Mouse (Mus musculus): ENCODE measurements around the gene Itpkb. TPM values are rescaled to one million over a fixed set of nuclear protein-coding genes. Genes with fewer than 3 reads are reported as not detected.
"Not testable (repeated sequence)": the region's sequence is repeated elsewhere in the genome, so short reads cannot be mapped to it uniquely, and the experiment has no call there.

The Itpkb gene
- polyA plus RNA-seq, 1 experiment from 2014 or later, result 3.4 TPM

GRCm38 (mm10) chr1:180365180-180365810, 35.0 kb downstream of the Itpkb start:
- peak overlapping the region; percentile 62 for H3K4me2 ChIP-seq
- peak overlapping the region; percentile 75 for H3K9ac ChIP-seq
- H3K4me3 ChIP-seq, result peak overlapping the region; percentile 37
- H3K4me1 ChIP-seq (replicated peaks), result peaks cover 55% of the 10 kb centered on the region
- H3K27ac ChIP-seq, result peak overlapping the region; percentile 96
- no peaks in the 10 kb centered on the region for H3K27me3 ChIP-seq
- WGBS, result 3% methylated on average over 29 of the region's 29 CpGs
- H3K36me3 ChIP-seq, result no peaks in the 10 kb centered on the region
- ATAC-seq (ENCODE audit: low FRiP score), result peak; percentile 93
- H3K9me3 ChIP-seq, result no peaks in the 10 kb centered on the region

GRCm38 (mm10) chr1:180365983-180366811, 35.9 kb downstream of the Itpkb start:
- Histone ChIP-seq H3K9ac (no peak overlapping the region), H3K9me3 (no peaks in the 10 kb centered on the region), H3K4me1 (replicated peaks) (peaks cover 55% of the 10 kb centered on the region), H3K27me3 (no peaks in the 10 kb centered on the region), H3K4me3 (no peak overlapping the region; the same call in 1 of the 2 replicates), H3K27ac (peak overlapping the region; percentile 96), H3K36me3 (no peaks in the 10 kb centered on the region), H3K4me2 (peak overlapping the region; percentile 62)
- 71% methylated on average over 18 of the region's 18 CpGs for whole genome bisulfite sequencing
- no peak for ATAC-seq (ENCODE audit: low FRiP score)

GRCm38 (mm10) chr1:180367045-180367619, 36.8 kb downstream of the Itpkb start:
- H3K27ac ChIP-seq, result peak overlapping the region; percentile 96; the same call in 1 of the 2 replicates
- no peak overlapping the region for H3K4me3 ChIP-seq
- H3K4me2 ChIP-seq, result no peak overlapping the region
- H3K9ac ChIP-seq, result no peak overlapping the region
- no peaks in the 10 kb centered on the region for H3K36me3 ChIP-seq
- no peaks in the 10 kb centered on the region for H3K9me3 ChIP-seq
- H3K27me3 ChIP-seq, result no peaks in the 10 kb centered on the region
- H3K4me1 ChIP-seq (replicated peaks), result peaks cover 55% of the 10 kb centered on the region
- WGBS, result 57% methylated on average over 3 of the region's 3 CpGs
- ATAC-seq (ENCODE audit: low FRiP score), result no peak

GRCm38 (mm10) chr1:180367626-180368025, 37.3 kb downstream of the Itpkb start:
- peak overlapping the region; percentile 29; the same call in 1 of the 2 replicates for H3K9ac ChIP-seq
- H3K36me3 ChIP-seq, result no peaks in the 10 kb centered on the region
- ATAC-seq (ENCODE audit: low FRiP score), result no peak
- H3K27ac ChIP-seq, result no peak overlapping the region
- H3K4me2 ChIP-seq, result no peak overlapping the region
- H3K27me3 ChIP-seq, result no peaks in the 10 kb centered on the region
- no peaks in the 10 kb centered on the region for H3K9me3 ChIP-seq
- no peak overlapping the region for H3K4me3 ChIP-seq
- H3K4me1 ChIP-seq (replicated peaks), result peaks cover 55% of the 10 kb centered on the region
- 64% methylated on average over 3 of the region's 3 CpGs for WGBS

DNA sequence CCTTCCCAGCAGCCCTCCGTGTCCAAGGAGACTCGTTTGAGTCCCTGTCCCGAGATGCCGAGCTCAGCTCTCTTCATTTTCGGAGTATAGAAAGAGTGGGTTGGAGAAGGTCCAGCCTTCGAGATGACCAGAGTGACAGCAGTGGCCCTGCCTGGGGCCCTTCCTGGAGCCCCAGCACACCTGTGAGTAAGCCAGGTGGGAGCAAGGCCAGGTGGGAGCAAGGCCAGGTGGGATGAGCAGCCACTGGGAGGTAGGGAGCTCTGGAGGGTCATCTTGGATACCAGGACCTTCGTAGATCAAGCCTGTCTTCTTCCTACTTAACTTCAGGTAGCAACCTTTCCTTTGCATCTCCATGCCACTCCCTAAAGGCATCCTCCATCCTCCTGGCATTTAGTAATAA, 37.8 kb downstream of the Itpkb start:
- Histone ChIP-seq H3K4me2 (no peak overlapping the region), H3K4me3 (no peak overlapping the region), H3K4me1 (replicated peaks) (peaks cover 53% of the 10 kb centered on the region), H3K27me3 (no peaks in the 10 kb centered on the region), H3K9ac (no peak overlapping the region), H3K27ac (no peak overlapping the region), H3K9me3 (no peaks in the 10 kb centered on the region), H3K36me3 (no peaks in the 10 kb centered on the region)
- WGBS, result 88% methylated on average over 7 of the region's 7 CpGs
- no peak for ATAC-seq (ENCODE audit: low FRiP score)

- WGBS, result 81% methylated on average over 9 of the region's 9 CpGs
- no peak overlapping the region for H3K27ac ChIP-seq
- no peak overlapping the region for H3K4me3 ChIP-seq
- no peak for ATAC-seq (ENCODE audit: low FRiP score)
- no peaks in the 10 kb centered on the region for H3K36me3 ChIP-seq
- H3K9ac ChIP-seq, result no peak overlapping the region
- H3K27me3 ChIP-seq, result no peaks in the 10 kb centered on the region
- H3K4me2 ChIP-seq, result no peak overlapping the region
- no peaks in the 10 kb centered on the region for H3K9me3 ChIP-seq
- H3K4me1 ChIP-seq (replicated peaks), result peaks cover 48% of the 10 kb centered on the region
Observed at GRCm38 (mm10) chr1:180368646-180369045, 38.4 kb downstream of the Itpkb start.

- H3K4me2 ChIP-seq, result no peak overlapping the region
- no peak for ATAC-seq (ENCODE audit: low FRiP score)
- H3K27ac ChIP-seq, result no peak overlapping the region
- H3K4me3 ChIP-seq, result no peak overlapping the region
- 74% methylated on average over 10 of the region's 10 CpGs for WGBS
- H3K9me3 ChIP-seq, result no peaks in the 10 kb centered on the region
- peaks cover 29% of the 10 kb centered on the region for H3K4me1 ChIP-seq (replicated peaks)
- no peak overlapping the region for H3K9ac ChIP-seq
- H3K36me3 ChIP-seq, result no peaks in the 10 kb centered on the region
- no peaks in the 10 kb centered on the region for H3K27me3 ChIP-seq
Observed at GRCm38 (mm10) chr1:180370858-180371652, 40.8 kb downstream of the Itpkb start.

- H3K36me3 ChIP-seq; H3K27ac ChIP-seq; H3K9ac ChIP-seq; H3K27me3 ChIP-seq; H3K4me3 ChIP-seq; ATAC-seq (ENCODE audit: low FRiP score); H3K9me3 ChIP-seq; H3K4me2 ChIP-seq: not testable (repeated sequence)
- 90% methylated on average over 5 of the region's 5 CpGs for WGBS
- H3K4me1 ChIP-seq (replicated peaks), result peaks cover 17% of the 10 kb centered on the region
Observed at GRCm38 (mm10) chr1:180372258-180372657, 42.0 kb downstream of the Itpkb start.

DNA sequence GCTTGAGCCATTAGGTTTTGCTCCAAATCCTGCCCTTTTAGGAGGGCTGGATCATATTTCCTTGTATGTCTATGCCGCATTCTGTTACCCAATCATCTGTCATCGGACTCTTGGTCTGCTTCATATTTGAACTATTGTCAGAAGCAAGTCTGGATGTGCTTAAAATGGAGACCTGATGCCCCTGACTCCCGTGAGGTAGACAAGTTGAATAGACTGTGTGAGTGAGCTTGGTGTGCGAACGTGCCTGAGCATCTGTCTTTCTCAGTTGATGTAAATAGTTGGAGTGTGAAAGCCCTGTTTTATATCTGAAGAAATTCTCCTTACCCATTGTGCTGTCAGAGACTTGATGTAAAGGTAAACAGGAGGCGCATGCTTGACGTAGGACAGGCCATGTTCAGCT, 46.3 kb downstream of the Itpkb start:
- Histone ChIP-seq H3K9ac (no peak overlapping the region), H3K4me2 (no peak overlapping the region), H3K4me3 (no peak overlapping the region), H3K4me1 (replicated peaks) (no peaks in the 10 kb centered on the region), H3K27ac (no peak overlapping the region), H3K9me3 (no peaks in the 10 kb centered on the region), H3K27me3 (no peaks in the 10 kb centered on the region), H3K36me3 (no peaks in the 10 kb centered on the region)
- WGBS, result 81% methylated on average over 7 of the region's 7 CpGs
- no peak for ATAC-seq (ENCODE audit: low FRiP score)

DNA sequence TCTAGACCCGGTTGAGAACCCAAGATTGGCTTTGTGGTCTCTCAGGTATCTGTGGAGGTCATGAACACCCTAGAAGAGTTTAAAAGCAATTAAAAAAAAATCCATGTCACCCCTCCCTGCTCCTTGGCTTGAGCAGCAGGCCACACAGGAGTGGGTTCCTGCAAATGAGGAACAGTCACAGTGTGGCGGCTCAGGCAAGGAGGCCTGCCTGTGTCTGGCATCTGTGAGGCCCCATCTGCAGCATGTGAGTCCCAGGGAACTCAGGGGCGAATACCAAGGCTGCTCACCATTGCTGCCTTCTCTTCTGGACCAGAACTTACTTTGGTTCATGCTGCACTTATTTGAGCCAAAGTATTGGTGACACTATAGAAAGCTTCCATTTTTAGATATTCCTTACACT, 49.3 kb downstream of the Itpkb start:
- H3K4me1 ChIP-seq (replicated peaks), result peaks cover 6% of the 10 kb centered on the region
- no peaks in the 10 kb centered on the region for H3K27me3 ChIP-seq
- no peak for ATAC-seq (ENCODE audit: low FRiP score)
- no peak overlapping the region for H3K4me2 ChIP-seq
- H3K4me3 ChIP-seq, result no peak overlapping the region
- WGBS, result 79% methylated on average over 3 of the region's 3 CpGs
- H3K36me3 ChIP-seq, result no peaks in the 10 kb centered on the region
- H3K9me3 ChIP-seq, result no peaks in the 10 kb centered on the region
- H3K27ac ChIP-seq, result no peak overlapping the region
- no peak overlapping the region for H3K9ac ChIP-seq

- Histone ChIP-seq H3K4me1 (replicated peaks) (peaks cover 15% of the 10 kb centered on the region), H3K9ac (no peak overlapping the region), H3K9me3 (no peaks in the 10 kb centered on the region), H3K4me2 (no peak overlapping the region), H3K27ac (no peak overlapping the region), H3K4me3 (no peak overlapping the region), H3K27me3 (no peaks in the 10 kb centered on the region), H3K36me3 (no peaks in the 10 kb centered on the region)
- ATAC-seq (ENCODE audit: low FRiP score), result no peak
- WGBS, result 33% methylated on average over 8 of the region's 8 CpGs
Observed at GRCm38 (mm10) chr1:180382358-180382757, 52.1 kb downstream of the Itpkb start.

- WGBS, result 93% methylated on average over 8 of the region's 8 CpGs
- Histone ChIP-seq H3K9me3 (no peaks in the 10 kb centered on the region), H3K27ac (no peak overlapping the region), H3K4me3 (no peak overlapping the region), H3K9ac (no peak overlapping the region), H3K4me2 (no peak overlapping the region), H3K27me3 (no peaks in the 10 kb centered on the region), H3K36me3 (no peaks in the 10 kb centered on the region), H3K4me1 (replicated peaks) (peaks cover 23% of the 10 kb centered on the region)
- no peak for ATAC-seq (ENCODE audit: low FRiP score)
Observed at GRCm38 (mm10) chr1:180383884-180384283, 53.6 kb downstream of the Itpkb start.
